Mouse (Mus musculus): ENCODE measurements around the gene Ccdc28b.

DNA sequence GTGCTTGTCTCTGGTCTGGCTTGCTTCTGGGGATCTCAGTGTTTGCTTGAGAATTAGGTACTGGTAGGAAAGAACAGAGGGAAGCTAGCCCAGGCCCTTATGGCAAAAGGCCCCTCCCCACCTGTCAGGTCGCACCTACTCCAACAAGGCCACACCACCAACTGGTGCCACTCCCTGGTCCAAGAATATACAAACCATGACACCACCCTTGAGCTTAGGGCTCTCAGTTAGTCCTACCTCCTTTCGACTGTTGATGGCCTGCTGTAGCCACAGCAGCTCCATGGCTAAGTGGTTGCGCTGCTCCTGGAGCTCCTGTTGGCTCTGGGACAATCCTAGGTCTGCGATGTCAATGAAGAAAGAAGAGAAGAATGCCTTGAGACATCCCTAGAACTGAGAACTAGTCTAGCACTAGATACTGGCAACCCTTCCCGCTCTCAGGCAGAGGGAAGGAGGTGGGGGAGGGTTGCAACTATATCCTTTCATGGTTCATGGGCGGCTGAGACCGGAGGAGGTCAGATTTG, 6.6 kb downstream of the Ccdc28b start:
- TF ChIP-seq CTCF (IDR thresholded peaks at IDR 0.05; ENCODE audit: extremely low read depth, insufficient read depth, low read length): no peak
- TF ChIP-seq POLR2A (IDR thresholded peaks at IDR 0.05; ENCODE audit: extremely low read depth, insufficient read depth, low read length): no peak

Measured in cortical plate, adult 2 months (tissue).